Mouse (Mus musculus) testis, postnatal 14 days (tissue): ENCODE data around the gene Spint1.
A peak's percentile ranks its signal among the peaks of the same experiment; 100 is the strongest.

ENCODE experiments used
- DNase-seq: peaks from one replicate; pipeline ENCODE4 v3.0.0; 2021; ENCODE audit warnings: low spot score

The Spint1 gene

GRCm38 (mm10) chr2:119242548-119242947 lies 5.4 kb downstream of the Spint1 start:
- DNase-seq, result no peak

- no peak for DNase-seq
These were observed 8.1 kb downstream of the Spint1 start for GRCm38 (mm10) chr2:119245246-119245645.

- no peak for DNase-seq
These were observed 10.7 kb downstream of the Spint1 start for GRCm38 (mm10) chr2:119247904-119248303.

DNA sequence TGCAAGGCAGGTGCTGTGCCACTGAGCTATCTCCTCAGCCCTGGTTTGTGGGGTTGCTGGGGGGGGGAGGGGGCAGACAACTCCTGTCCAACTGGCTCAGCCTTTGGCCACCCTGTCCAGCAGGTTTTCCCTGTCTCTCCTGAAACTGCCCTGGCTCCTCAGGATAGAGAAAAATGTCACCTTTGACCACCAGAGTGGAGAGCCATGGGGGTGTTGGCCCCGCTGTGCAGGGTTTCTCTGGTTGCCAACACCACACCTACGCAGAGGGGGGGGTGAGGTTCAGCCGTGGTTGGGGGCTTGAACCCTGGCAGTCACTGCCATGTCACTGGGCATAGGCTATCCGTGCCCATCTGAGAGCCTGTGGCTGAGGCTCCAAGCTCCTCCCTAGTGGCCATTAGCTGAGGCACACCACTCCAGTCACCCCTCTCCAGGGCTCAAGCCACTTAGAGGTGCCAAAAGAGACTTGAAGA lies 12.5 kb downstream of the Spint1 start:
- DNase-seq, result no peak

GRCm38 (mm10) chr2:119250377-119250776 lies 13.2 kb downstream of the Spint1 start:
- DNase-seq, result no peak

DNA sequence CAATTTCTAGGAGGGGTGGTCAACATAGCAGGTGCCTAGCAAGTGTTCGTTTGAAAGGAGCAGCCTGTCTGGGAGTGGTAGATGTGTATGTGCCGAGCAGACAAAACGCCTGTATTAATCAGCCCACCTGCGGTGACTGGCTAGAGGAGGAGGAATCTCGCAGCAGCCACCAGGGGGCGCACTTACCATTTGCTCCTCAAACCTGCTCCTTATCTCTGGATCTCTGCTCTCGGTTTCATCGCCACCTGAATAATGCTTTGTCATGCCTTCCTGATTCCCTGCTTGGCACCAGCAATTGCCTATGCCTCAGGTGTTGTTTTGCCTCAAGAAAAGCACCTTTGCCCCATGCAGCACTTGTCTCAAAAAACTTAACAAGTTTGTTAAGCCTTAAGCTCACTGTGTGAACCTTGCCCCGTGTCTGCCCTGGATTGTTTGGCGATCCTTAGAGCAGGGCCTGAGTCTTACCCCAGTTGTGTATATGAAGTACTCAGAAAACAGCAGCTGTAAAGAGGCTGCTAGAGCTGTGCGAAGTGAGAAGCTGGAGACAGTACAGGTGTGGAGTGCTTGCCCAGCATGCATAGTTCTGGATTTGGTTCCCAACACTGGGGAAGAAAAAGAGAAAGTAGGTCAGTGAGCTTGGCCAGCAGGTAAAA lies 13.8 kb downstream of the Spint1 start:
- peak; percentile 80 for DNase-seq

GRCm38 (mm10) chr2:119254976-119255375 lies 17.8 kb downstream of the Spint1 start:
- no peak for DNase-seq

DNA sequence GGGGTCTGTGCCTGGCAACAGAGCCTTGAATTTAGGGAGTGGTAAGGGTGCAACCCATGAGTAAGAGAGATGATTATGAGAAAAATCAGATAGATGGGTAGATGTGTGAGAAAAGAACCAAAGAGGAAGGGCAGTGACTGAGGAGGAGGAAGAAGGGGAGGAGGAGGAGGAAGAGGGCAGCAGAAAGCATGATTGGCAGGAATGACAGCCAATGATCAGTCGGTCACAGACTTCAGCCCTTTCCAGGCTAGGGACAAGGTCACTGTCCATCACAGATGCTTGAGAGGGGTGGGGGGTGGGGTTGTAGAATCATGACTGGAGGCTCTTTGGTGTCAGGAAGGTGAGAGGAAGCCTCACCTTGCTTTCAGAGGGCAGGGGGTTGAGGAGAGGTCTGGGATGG lies 23.4 kb downstream of the Spint1 start:
- DNase-seq, result no peak

DNA sequence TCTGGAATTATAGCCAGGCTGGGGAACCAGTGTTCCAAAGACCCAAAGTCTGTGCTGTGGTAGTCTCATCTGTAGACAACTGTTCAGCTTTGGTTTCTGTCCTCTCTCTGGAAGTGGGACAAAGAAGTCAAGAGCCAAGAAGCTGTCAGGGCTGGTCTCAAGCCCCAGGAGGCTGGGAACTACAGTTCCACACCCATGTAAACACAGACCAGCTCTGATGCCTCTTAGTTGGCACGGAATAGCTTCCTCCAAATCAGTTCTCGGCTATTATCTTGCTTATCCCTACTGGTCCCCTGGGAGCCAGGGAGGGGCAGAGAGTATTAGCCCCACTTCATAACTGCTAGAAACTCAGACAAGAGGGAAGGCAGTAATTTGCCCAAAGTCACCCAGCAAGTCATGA lies 24.2 kb downstream of the Spint1 start:
- DNase-seq, result no peak

DNA sequence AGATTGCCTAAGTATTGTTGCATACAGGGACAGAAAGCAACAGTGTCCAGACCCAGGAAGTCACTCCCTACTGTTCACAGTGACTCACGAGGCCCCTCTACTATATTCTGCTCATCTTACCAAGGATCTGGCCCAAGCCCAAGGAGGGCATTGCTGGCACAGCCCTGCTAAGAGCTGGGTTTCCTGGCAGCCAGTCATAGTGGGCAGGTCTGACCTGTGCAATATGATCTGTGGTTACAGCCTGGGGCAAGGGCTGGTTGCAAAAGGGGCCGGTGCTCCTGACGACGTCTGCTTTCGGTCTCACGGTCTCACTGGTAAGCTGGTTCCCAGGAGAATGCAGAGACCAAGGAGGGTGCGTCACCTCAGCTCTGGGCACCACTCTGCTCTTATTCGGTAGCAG lies 25.8 kb downstream of the Spint1 start:
- peak; percentile 55 for DNase-seq

DNA sequence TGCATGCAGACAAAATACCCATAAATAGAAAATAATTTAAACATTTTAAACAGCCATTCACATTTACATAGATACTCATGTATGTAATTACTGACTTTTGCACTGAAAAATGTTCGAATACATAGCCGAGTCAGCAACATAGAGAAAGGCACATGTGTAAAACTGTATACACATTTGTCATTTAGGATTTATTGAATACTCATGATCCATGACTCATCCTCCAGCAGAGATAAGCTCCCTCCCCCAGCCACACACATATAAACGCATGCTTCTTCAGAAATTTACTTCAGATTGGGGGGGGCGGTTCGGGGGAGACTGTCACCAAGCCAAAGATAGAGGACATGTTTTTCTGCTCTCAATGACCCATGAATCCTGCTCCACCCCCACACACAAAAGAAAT lies 26.7 kb downstream of the Spint1 start:
- no peak for DNase-seq

- DNase-seq, result no peak
These were observed 33.1 kb downstream of the Spint1 start for GRCm38 (mm10) chr2:119270286-119270642.

DNA sequence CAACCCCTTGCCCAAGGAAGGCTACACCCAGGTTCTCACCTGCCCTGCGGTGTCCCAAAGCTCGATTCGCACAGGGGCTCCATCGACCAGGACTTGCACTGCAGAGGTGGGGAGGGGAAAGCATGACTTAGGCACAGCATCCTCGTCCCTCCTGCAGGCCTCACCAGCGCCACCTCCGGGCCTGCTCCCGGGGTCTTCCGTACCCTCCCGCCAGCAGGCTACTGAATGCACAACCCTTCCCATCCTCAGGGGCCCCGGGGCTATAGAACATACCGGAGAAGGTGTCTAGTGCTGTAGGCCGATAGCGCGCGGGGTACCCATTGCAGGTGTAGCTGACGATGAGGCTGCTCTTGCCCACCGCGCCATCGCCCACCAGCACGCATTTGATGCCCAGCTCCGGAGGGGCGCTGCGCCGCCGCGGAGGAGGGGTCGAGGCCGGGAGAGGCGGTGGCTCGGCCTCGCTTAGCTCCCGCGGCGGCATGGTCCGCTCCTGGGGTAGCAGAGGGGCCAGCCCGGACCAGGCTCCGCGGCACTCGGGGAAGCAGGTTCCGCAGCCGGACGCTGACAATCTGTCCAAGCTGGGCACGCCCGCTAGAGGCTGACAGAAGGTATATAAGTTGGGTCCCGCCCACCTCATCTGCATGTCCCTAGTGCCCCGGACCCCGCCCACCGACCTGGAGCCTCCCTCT lies 33.6 kb downstream of the Spint1 start, which contains the start of gene Rhov:
Gene Rhov (minus strand): TSS at position 630 of the 689 bp plus-strand sequence.
- peak; percentile 61 for DNase-seq

GRCm38 (mm10) chr2:119274126-119274525 lies 37.0 kb downstream of the Spint1 start:
- DNase-seq, result no peak

- no peak for DNase-seq
These were observed 39.8 kb downstream of the Spint1 start for GRCm38 (mm10) chr2:119276926-119277325.

DNA sequence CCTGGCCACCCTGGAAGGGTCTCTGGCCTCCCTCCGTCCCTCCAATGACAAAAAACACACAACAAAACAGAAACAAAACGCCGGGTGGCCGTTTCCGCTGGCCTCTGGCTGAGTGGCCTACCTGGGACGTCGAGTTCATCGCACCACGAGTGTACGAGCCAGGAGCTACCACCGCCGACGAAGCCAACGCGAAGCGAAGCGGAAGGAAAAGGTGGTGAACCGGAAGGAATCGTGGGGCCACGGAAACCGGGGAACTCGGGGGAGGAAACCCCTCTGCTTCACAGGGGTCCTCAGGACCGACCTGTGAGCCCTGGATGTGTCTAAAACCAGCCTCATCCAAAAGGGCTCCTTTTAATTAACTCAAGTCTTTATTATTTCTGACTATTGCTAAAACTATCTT lies 40.6 kb downstream of the Spint1 start:
- DNase-seq, result peak; percentile 72

GRCm38 (mm10) chr2:119281899-119282565 lies 44.9 kb downstream of the Spint1 start:
- no peak for DNase-seq

DNA sequence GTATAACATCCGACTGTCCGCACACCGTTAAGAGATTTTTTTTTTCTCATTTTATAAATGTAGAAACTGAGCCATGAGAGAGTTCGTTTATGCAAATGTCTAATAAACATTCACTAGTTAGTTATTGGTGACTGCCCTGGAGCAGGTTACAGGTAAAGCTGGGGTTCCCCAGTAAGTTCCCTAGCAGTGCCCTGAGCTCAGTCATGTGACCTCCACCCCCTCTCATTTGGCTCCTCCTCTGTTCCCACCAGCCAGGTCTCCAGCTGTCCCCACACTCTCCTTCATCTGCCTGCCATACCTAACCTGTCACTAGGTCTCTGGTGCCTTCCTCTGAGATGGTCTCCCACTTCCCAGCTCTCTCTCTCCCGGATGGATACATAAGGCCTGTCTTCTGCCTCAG lies 50.2 kb downstream of the Spint1 start:
- no peak for DNase-seq

- DNase-seq, result peak; percentile 96
These were observed 51.2 kb downstream of the Spint1 start, which contains the start of gene Vps18 for GRCm38 (mm10) chr2:119288270-119288882. Gene Vps18, plus strand, starts transcription at chr2:119288740.

DNA sequence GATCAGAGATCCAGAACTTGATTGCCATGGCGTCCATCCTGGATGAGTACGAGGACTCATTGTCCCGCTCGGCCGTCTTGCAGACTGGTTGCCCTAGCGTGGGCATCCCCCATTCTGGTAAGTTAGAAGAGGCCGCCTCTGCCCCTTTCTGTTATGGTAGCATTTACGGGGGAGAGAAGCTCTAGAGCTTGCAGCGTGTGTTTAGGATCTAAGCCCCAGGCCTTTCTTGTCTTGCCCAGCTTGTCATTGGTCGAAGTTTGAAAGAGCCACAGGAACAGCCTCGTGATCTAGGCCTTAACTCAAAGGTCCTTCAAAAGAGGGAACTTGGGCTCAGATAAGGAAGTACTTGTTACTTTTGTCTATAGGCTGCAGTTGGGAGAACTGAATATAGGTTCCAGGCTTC lies 51.9 kb downstream of the Spint1 start:
- no peak for DNase-seq

DNA sequence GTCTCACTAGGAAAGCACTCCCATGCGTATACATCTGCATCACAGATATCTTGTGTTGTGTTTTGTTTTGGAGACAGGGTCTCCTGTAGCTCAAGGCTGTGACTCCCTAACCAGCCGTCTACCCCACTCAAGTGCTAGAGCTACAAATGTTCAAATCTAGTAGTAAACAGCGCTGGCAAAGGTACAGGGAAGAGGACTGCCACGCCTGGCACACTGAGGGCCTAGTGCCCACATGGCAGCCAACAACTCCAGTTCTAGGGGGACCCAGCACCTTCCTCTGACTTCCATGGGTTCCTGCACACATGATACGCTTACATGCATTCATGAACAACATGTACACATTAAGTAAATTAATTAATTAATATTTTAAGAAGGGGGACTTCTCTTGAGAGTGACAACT lies 55.1 kb downstream of the Spint1 start:
- no peak for DNase-seq

GRCm38 (mm10) chr2:119292852-119293251 lies 55.7 kb downstream of the Spint1 start:
- no peak for DNase-seq

- no peak for DNase-seq
These were observed 56.1 kb downstream of the Spint1 start for GRCm38 (mm10) chr2:119293311-119293710.
